Mouse (Mus musculus) urinary bladder, postnatal 25 days (tissue): ENCODE measurements around the gene Vav1.
"Not testable (repeated sequence)": the region's sequence is repeated elsewhere in the genome, so short reads cannot be mapped to it uniquely, and the experiment has no call there.

Experiments used
- DNase-seq: peaks from one replicate; pipeline ENCODE4 v3.0.0; 2022; ENCODE audit warnings: low spot score

Gene Vav1

GRCm38 (mm10) chr17:57253306-57253705, 25.6 kb upstream of the Vav1 start:
- DNase-seq = no peak

GRCm38 (mm10) chr17:57255354-57255753, 23.5 kb upstream of the Vav1 start:
- no peak for DNase-seq

DNA sequence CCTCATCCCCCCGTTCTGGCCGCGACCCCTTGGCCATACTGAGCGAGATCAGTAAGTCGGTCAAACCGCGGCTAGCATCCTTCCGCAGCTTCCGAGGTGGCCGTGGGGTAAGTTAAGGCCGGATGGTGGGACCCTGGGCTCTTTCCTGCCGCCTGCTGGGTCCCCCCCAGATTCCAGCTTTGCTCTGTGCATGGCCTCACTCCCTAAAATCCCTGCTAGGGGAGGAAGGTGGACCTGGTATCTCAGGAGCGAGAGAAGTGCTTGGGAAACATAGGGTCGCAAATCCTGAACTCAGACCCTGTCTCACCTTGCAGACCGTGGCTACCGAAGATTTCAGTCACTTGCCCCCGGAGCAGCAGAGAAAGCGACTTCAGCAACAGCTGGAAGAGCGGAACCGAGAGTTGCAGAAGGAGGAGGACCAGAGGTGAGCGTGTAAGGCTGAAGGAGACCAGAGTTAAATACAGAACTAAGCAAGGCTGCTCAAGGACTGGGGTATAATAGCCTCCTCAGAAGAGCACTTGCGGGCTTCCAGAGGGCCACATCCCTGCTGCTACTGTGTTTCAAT, 21.9 kb upstream of the Vav1 start:
- DNase-seq = no peak

GRCm38 (mm10) chr17:57258191-57258590, 20.7 kb upstream of the Vav1 start:
- DNase-seq = no peak

DNA sequence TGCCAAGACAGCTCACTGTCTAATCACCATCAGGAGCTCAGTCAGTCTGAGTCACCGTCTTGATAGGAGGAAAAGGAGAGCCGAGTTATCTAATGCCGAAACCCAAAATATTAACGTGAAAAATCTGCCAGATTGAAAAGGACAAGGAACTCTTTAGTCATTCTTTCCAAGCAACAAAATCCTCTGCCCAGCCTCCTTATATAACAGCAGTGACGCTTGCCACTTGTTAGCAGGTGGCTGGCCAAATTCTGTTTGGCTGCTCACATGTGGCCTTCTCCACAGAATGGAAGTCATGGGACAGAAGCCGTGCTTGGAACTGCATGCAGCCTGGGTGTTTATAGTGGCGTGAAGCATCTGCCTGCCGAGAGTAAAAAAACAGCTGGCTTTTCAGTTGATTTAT, 19.2 kb upstream of the Vav1 start:
- no peak for DNase-seq

GRCm38 (mm10) chr17:57260351-57260750, 18.5 kb upstream of the Vav1 start:
- DNase-seq = no peak

DNA sequence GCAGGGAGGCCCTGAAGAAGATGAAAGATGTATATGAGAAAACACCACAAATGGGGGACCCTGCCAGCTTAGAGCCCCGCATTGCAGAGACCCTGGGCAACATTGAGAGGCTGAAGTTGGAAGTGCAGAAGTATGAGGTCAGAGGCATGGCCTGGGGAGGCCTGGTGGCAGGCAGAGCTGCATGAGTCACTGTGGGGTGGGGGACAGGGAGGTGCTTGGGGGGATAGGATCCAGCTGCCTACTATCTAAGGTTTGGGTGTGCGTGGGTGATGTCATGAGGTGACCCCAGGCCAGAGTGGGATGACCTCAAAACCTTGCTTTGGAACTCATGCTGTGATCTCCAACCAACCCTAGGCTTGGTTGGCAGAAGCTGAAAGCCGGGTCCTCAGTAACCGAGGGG, 17.6 kb upstream of the Vav1 start:
- DNase-seq = no peak

- no peak for DNase-seq
Observed at GRCm38 (mm10) chr17:57261796-57262195, 17.1 kb upstream of the Vav1 start.

DNA sequence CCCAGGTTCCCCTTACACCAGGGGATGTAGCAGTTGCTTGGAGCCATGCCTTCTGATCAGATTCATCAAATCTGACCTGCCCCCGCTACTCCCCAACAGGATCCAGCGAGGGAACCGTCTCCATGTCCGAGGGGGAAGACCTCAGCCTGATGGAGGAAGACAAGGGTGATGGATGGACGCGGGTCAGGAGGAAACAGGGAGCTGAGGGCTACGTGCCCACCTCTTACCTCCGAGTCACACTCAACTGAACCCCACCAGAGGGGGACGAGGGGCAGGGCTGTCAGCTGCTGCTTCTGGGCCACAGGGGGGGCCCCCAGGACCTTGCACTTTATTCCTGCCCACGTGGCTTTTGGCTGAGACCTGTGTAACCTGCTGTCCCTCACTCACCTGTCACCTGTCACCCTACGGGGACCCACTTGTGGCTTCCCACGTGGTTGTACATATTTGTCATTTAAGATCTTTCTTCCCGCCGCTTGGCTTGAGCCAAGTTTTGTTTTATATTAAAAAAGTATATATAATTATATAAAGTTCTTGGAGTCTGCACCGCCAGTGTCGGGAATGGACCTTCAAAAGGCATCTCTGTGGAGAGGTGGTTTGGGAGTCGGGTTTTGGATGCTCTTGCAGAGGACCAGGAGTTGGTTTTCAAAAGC, 15.9 kb upstream of the Vav1 start:
- DNase-seq = no peak

DNA sequence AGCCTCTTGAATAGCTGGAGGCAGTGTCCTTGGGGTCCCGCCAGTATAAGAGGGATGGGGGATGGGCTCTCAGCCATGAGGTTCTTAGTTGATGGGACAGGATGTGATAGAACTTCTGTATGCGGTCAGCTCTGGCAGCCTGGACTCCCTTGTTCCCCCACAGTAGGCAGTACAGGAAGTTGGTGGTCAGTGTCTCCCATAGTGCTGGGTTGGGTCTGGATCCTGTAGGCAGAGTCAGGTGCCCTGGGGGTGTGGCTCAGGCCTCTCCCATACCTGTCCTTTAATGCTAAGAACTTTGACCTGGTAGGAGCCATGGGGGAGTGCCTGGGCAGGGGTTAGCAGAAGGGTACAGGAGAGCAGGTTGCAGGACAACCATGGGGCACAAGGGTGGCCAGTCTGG, 14.7 kb upstream of the Vav1 start:
- DNase-seq = no peak

- peak; percentile 73 for DNase-seq
Observed at GRCm38 (mm10) chr17:57264972-57265945, 13.6 kb upstream of the Vav1 start.

DNA sequence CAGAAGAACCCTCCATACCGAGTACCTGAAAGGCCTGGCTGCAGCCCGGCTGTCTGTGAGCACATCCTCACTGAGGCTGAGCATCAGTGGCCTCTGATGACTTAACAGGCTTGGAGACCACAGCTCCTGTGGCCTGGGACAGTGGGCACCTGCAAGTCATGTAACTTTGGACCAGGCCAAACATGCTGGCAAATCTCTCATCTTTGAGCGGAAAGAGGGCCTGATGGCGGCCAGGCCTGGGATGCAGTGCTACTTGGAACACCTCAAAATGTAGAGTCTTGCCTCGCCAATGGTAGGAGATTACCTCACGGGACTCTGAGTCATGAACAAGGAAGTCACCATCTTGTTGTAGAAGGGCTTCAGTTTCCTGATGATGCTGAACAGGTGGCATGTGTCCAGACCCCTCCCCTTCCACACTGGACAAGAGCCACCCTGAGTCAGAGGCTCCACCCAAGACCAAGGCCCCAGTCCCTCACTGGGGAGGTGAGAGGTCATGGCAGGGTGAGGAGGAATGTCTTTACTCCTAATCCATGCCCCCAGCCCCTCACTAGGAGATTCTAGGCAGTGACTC, 11.3 kb upstream of the Vav1 start:
- no peak for DNase-seq

DNA sequence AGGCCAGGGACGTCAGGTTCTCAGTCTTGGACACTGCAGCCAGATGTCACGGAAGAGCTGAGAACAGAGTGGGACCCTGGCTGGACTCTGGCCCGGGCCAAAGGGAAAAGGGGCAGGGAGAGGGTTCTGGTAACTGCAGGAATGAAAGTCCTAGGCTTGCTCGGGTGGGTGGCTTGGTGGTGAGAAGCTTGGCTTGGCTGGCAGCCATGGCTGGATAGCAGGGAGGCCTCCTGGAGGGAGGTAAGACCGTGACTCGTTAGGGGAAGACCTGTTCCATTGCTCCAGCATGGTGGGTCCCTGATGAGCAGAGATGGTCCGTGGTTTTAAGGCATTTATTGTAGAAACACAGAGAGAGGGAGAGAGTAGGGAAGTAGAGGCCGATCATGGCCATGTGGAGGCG, 7.6 kb upstream of the Vav1 start:
- no peak for DNase-seq

GRCm38 (mm10) chr17:57273846-57274245, 5.1 kb upstream of the Vav1 start:
- DNase-seq = no peak

DNA sequence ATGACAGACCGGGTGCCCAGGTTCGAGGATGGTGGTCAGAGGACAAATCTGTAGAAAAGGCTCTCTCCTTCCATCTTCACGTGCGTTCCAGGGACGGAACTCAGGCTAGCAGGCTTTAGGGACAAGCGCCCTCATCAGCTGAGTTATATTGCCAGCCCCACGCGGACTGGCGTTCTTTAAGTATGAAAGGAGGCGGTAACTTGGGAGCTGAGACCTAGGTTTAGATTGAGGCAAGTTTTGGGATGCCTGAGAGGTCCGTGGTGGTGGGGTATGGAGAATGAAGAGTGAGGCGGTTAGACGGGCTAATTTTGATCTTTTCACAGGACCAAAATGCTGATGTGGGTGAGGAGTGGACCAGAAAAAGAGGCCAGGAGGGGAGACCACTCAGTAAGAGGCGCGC, 4.2 kb upstream of the Vav1 start:
- DNase-seq = no peak

GRCm38 (mm10) chr17:57275111-57275996, 3.5 kb upstream of the Vav1 start:
- DNase-seq = peak; percentile 92

DNA sequence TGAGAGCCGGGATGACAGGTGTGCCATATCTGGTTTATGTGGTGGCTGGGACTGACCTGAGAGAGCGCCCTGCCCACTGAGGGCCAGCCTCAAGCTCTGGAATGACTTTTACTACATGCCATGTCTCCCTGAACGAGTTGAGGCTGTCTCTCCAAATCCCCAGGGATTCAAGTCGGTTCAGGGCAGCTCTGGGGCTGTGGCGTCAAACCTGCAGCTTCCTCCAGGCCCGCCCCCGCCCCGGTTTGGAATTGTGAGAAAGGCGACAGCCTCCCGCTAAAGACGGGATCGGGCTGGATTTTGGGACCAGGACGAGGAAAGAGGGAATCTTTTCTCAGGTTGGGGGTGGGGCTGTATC, 2.9 kb upstream of the Vav1 start:
- DNase-seq = no peak

GRCm38 (mm10) chr17:57276634-57277121, 2.2 kb upstream of the Vav1 start:
- DNase-seq = peak; percentile 69

DNA sequence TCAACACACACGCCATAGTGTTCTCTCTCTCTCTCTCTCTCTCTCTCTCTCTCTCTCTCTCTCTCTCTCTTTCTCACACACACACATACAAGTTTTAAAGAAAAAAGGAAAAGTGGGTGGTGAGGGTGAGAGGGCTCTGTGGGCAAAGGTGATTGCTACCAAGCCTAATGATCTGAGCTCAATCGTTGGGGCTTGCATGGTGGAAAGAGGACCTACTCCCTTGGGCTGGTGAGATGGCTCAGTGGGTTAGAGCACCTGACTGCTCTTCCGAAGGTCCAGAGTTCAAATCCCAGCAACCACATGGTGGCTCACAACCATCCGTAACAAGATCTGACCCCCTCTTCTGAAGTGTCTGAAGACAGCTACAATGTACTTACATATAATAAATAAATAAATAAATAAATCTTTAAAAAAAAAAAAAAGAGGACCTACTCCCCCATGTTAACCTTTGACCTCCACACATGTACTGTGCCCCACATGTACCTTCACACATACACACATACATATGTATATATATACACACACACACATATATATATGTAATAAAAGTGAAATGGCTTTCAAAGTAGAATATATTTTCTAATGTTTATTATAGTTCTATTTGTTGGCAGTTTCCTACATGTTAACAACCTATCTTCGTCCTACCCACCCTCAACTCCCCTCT, 1.2 kb upstream of the Vav1 start:
- not testable (repeated sequence) for DNase-seq

- no peak for DNase-seq
Observed at GRCm38 (mm10) chr17:57278537-57278936, 363 bp upstream of the Vav1 start.

GRCm38 (mm10) chr17:57279591-57280224, 808 bp downstream of the Vav1 start:
- no peak for DNase-seq
